Mouse (Mus musculus) adrenal gland, adult 18-20 months (tissue): Measurements from ENCODE around the gene Krtap4-2. TPM values are rescaled to one million over a fixed set of nuclear protein-coding genes. Genes with fewer than 3 reads are reported as not detected.
"Not testable (repeated sequence)": the region's sequence is repeated elsewhere in the genome, so short reads cannot be mapped to it uniquely, and the experiment has no call there.

Experiments
- DNase-seq, 2 experiments: peaks; one replicate each; pipeline ENCODE4 v3.0.0; 2021 to 2022; ENCODE audit warnings: low spot score in 2 of 2
- long read RNA-seq, 2 experiments: library from polyadenylated mRNA; stranded (forward); transcript quantifications; one replicate each; pipeline ENCODE4 v2.0.0; 2021
- total RNA-seq, 2 experiments: library from RNA; stranded (reverse); gene quantifications; 1 replicate in 1 of 2; 2 replicates in 1 of 2; pipeline ENCODE4 v1.2.3; 2021

Gene Krtap4-2
- total RNA-seq = not detected
- long read RNA-seq, experiment 1 = 0 reads
- long read RNA-seq, experiment 2 = 0 reads

GRCm38 (mm10) chr11:99634653-99635134, at the start of gene Krtap4-2:
Krtap4-2 (minus strand) TSS chr11:99635084.
- no peak for DNase-seq

GRCm38 (mm10) chr11:99683481-99683880, 48.6 kb upstream of the Krtap4-2 start:
- DNase-seq = no peak

DNA sequence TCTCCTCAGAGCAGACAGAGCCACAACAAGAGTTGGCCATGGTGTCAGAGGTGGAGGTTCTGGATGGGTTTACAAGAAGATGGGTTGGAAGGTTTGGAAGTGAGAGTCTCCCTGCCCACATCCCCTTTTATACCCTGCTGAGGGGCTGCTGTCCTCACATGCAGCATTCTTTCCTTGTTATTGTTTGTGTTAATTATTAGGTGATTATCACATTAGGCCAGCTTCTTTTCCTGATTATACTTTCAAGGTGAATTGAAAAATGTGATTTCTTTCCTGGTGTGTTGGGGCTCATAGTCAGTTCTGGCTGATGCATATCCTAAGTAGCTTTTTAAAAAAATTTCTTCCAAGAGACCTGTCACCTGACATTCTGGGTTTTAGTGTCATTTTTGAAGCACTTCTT, 31.0 kb upstream of the Krtap4-2 start, which contains the start of gene Krtap4-6:
Gene Krtap4-6 (minus strand): TSS at position 101 of the 400 bp plus-strand sequence.
- no peak for DNase-seq

DNA sequence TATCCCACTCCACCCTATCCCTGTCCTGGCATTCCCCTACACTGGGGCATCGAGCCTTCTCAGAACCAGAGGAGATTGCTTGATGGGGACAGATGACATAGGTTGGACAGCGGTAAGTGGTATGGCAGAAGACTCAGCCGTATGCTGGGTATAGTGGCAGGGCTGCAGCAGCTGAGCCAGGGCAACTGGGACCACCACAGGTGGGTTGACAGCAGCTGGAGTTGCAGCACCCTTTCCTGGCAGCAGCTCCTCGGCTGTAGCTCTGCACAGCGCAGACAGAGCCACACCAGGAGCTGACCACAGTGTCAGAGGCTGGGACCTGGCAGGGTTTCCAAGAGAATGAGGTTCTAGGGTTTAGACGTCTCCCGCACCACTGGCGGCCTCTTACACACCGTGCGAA, 27.9 kb upstream of the Krtap4-2 start:
- DNase-seq = no peak

- no peak for DNase-seq
Observed at GRCm38 (mm10) chr11:99659256-99659655, 24.4 kb upstream of the Krtap4-2 start.

DNA sequence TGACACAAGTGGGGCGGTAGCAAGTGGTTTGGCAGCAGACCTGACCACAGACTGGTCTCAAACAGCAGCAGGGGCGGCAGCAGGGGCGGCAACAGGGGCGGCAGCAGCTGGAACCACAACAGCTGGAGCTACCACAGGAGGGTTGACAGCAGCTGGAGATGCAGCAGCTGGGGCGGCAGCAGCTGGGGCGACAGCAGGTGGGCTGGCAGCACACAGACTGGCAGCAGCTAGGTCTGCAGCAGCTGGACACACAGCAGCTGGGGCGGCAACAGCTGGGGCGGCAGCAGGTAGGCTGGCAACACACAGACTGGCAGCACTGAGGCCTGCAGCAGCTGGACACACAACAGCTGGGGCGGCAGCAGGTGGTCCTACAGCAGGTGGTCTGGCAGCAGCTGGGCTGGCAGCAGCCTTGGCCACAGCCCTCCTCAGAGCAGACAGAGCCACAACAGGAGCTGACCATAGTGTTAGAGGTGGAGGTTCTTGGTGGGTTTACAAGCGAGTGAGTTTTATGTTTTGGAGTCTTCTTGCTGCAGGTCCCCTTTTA, 23.7 kb upstream of the Krtap4-2 start, which contains the start of gene Gm11563:
Gene Gm11563 (minus strand): TSS at position 494 of the 544 bp plus-strand sequence.
- DNase-seq = not testable (repeated sequence)

DNA sequence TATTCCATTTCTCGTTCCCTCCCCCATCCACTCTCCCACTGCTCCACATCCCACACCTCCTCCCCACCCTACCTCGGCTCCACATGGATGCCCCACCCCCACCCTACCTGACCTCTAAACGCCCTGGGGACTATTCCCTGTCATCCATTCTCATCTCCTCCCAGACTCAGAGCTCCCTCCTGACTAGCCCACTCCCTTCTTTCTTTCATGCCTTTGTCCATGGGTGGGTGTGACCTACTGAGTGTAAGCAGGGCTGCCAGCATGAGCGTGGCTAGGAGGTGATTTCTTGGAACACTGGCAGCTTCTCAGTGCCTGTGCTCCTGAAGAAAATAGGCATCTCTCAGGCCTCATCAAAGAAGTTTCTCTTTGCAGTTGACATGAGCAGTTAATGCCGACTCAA, 22.2 kb upstream of the Krtap4-2 start:
- no peak for DNase-seq

DNA sequence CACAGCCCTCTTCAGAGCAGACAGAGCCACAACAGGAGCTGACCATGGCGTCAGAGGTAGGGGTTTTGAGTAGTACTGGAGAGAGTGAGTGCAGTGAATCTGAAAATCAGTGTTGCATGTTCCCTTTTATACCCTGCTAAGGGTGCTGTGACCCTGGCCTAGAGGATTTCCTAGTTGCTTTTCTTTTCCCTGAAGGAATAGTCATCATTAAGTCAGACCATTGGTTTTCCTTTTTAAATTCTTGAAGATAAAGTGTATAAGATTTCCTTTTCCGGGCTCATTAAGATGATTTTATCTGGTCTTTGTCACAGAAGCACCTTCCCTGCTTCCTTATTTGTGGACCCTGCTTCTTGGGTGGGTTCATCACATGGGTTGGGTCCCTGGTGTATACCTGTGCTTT, 15.3 kb upstream of the Krtap4-2 start, which contains the start of gene Gm11555:
Gene Gm11555 (minus strand): TSS at position 101 of the 400 bp plus-strand sequence.
- no peak for DNase-seq

DNA sequence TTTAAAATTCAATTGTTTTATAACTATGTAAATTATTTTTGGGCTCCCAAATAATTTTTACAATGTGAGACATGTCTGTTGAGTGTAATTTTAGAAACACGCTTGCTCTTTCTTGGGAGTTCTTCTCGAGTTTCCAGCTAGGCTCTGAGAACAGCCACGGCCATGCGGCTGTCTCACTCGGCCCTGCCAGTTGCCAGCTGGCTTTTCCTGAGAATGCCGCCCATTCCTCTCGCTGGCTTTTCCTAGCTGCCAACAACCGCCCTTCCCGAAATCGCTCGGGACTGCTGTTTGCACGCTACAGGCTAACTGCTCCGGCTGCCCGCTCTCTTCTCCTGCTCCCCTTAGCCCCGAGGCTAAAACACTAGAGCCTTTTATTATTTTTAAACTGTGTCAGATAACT, 11.6 kb upstream of the Krtap4-2 start:
- DNase-seq = no peak

DNA sequence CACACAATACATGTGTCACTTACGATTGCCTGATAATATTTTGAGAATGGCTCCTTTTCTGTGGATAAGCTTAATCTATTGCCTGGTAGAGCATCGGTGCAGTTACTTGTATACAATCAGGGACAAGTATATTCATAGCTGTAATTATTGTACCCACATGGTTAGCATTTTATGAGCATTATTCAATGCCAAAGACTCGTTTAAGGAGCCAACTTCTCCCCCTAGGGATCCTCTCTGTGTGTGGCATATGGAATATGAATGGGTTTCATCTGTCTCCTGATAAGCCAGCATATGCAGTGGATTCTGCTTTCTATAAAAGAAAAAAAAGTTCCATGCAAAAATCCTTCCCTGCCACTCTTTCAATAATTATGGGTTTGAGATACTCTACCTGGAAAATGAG, 9.5 kb upstream of the Krtap4-2 start:
- no peak for DNase-seq

DNA sequence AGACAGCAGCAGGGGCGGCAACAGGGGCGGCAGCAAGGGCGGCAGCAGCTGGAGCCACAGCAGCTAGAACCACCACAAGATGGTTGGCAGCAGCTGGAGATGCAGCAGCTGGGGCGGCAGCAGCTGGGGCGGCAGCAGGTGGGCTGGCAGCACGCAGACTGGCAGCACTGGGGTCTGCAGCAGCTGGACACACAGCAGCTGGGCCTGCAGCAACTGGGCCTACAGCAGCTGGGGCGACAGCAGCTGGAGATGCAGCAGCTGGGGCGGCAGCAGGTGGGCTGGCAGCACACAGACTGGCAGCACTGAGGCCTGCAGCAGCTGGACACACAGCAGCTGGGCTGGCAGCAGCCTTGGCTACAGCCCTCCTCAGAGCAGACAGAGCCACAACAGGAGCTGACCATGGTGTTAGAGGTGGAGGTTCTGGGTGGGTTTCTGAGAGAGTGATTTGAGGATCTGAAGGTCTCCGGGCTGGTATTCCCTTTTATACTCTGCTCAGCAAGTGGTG, 8.8 kb upstream of the Krtap4-2 start, which contains the start of gene Krtap4-7:
Gene Krtap4-7 (minus strand): TSS at position 455 of the 505 bp plus-strand sequence.
- DNase-seq = not testable (repeated sequence)

DNA sequence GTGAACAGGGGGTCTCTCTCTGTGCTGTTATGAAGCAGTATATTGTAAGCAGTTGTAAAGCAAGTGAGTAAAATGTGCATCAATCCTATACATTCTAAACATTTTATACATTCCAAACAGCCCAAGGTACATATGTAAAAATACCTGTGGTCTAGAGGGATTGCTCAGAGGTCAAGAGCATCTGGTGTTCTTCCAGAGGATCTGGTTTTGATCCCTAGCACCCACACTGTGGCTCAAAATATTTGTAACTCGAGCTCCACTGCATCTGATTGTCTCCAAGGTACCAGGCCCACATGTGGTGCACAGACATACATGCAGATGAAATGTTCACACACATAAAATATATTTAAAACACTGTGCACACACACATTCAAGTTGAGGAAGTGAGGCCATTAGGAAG, 6.0 kb upstream of the Krtap4-2 start:
- no peak for DNase-seq

GRCm38 (mm10) chr11:99637086-99637485, 2.2 kb upstream of the Krtap4-2 start:
- no peak for DNase-seq

- DNase-seq = no peak
Observed at GRCm38 (mm10) chr11:99633293-99633692, 1.6 kb downstream of the Krtap4-2 start.

- DNase-seq = no peak
Observed at GRCm38 (mm10) chr11:99630890-99631289, 4.0 kb downstream of the Krtap4-2 start.

DNA sequence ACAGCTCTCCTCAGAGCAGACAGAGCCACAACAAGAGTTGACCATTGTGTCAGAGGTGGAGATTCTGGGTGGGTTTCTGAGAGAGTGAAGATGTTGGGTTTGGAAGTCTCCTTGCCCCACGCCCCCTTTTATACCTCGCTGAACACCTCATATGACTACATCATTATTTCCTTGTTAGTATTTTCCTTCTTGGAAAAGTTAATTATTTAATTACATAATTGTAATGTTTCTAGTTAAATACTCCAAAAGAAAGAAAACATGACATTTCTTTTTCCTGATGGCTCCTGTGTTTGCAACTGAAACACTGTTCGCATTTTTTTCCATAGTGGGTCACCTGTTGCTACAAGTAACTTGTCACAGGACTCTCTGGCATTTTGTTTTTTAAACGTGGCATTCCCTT, 6.7 kb downstream of the Krtap4-2 start, which contains the start of gene Krtap4-1:
Gene Krtap4-1 (minus strand): TSS at position 101 of the 400 bp plus-strand sequence.
- DNase-seq = no peak

DNA sequence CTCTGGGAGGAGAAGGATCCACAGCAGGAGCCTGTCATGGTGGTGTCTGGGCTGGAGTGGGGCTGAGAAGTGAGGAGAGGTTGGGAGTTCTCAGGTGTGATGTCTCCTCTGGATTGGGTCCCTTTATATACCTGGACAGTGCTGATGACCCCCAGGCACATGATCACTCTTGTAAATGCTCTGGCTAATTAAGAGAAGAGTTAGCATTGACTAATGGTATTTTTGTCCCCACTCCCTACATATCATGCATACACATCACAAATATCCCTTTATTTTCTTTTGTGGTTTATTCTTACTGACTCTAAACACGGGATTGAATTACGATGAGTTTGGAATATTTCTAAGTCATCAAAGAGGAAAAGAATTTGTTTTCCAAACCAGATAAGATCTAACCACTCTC, 14.5 kb downstream of the Krtap4-2 start, which contains the start of gene Gm11562:
Gene Gm11562 (minus strand): TSS at position 101 of the 400 bp plus-strand sequence.
- no peak for DNase-seq

- DNase-seq = no peak
Observed at GRCm38 (mm10) chr11:99614796-99615363, 20.0 kb downstream of the Krtap4-2 start, which contains the start of gene Krtap2-4. Krtap2-4 (minus strand) TSS chr11:99614846.

- not testable (repeated sequence) for DNase-seq
Observed at GRCm38 (mm10) chr11:99610089-99610488, 24.8 kb downstream of the Krtap4-2 start, which contains the start of gene Gm11937. Gm11937 (minus strand) TSS chr11:99610189.

GRCm38 (mm10) chr11:99609126-99609525, 25.8 kb downstream of the Krtap4-2 start:
- no peak for DNase-seq

DNA sequence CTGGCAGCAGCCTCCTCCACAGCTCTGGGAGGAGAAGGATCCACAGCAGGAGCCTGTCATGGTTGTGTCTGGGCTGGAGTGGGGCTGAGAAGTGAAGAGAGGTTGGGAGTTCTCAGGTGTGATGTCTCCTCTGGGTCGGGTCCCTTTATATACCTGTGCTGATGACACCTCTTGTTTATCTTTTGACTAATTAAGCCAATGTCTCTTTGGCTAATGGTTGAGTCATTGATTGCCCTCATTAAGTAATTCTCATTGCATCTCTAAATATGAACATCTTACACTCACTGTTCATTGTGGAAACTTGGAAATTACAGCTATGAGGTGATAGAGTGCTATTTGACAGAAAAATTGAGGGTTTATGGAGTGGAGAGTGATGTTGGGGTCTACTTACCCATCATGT, 31.7 kb downstream of the Krtap4-2 start, which contains the start of gene Gm11938:
Gene Gm11938 (minus strand): TSS at position 101 of the 400 bp plus-strand sequence.
- DNase-seq = not testable (repeated sequence)

DNA sequence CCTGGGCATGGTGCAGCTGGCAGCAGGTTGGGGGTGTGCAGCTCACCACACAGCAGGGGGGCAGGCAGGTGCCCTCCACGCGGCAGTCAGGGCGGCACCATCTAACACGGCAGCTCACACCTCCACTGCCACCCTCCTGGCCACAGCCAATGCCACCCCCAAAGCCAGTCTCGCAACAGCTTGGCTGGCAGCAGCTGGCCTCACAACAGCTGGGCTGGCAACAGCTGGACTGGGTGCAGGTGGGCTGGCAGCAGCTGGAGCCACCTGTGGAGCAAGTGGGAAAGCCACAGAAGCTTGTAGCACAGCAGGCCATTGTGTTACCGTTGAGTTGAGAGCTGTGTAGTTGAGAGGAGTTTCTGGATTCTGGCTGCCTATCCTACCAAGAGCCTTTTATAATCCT, 37.1 kb downstream of the Krtap4-2 start, which contains the start of gene Krtap9-3:
Gene Krtap9-3 (minus strand): TSS at position 364 of the 400 bp plus-strand sequence.
- DNase-seq = not testable (repeated sequence)
